Mouse (Mus musculus) mouse embryonic stem cell (cell line): ENCODE results near the gene Izumo1.

Experiments used
- in situ Hi-C, 2 experiments: fragments of 300-500 bp; cut with MboI; formaldehyde crosslinking; loops; 1 replicate in 1 of 2; 3 replicates in 1 of 2; pipeline ENCODE4 v1.14.3; 2019 to 2020; ENCODE audit warnings: low sequenced_read_pairs in 2 of 2, low pct_unique_long_range_greater_than_20kb in 1 of 2, mixed read lengths in 1 of 2; ENCODE audit not compliant: unreplicated experiment in 1 of 2

Izumo1 gene

DNA sequence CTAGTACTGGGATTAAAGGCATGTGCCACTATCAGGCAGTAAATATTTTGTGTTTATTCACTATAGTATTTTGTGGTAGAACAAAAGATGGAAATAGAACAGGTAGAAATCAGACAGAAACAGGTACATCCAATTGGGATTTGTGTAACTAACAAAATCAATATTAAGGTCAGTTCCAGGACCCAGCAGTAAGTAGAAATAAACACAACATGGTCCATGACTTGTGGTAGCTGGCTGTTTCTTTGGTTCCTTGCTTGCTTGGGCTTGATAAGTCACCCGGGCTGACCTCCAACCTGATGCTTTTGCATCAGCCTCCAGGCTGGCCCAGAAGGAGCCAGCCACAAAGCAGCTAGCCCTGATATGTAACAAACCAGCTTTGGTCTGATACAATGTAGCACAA is 12.1 kb upstream of the Izumo1 start:
- in situ Hi-C loops, result no loop called here

DNA sequence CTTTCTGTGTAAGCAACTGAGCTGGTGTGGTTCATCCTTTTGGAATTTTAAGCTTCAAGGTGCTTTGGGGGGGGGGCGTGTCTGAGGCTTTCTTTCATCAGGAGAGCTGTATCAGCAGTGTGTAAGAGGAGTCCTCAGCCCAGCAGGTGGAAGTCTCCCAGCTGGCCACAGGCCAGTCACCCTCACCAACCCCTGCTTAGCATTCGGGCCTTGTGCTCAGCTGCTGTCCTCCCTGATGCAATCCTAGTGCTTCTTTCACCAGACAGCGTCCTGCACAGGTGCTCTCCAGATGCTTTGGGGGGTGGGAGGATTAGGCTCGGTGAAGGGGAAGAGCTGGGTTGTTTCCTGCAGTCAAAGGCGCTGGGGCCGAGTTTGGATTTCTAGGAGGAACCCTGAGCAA is 5.3 kb upstream of the Izumo1 start:
- in situ Hi-C loops, result no loop called here

- in situ Hi-C loops, result no loop called here
These were observed 4.4 kb upstream of the Izumo1 start, which contains the start of gene Fut1 for GRCm38 (mm10) chr7:45617042-45617695. Fut1 (plus strand) TSS chr7:45617289.

DNA sequence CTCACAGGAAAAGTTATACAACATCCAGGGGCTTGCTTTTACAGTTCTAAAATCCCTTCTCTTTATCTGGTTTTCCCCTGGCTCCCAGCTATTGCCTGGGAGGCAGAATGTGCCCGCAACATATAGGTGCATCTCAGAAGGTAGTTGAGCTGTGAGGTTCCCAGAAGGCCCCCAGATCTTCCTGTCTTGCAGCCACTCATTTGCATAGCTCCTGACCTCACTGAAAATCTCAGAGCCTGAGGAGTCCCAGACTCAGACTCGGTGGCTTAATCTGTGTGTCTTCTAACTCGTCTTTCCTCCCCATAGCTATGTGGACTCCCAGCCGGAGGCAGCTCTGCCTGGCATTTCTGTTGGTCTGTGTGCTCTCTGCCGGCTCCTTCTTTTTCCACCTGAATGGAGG is 3.3 kb upstream of the Izumo1 start:
- in situ Hi-C loops, result no loop called here

GRCm38 (mm10) chr7:45619592-45619991 is 2.0 kb upstream of the Izumo1 start:
- in situ Hi-C loops, result no loop called here

DNA sequence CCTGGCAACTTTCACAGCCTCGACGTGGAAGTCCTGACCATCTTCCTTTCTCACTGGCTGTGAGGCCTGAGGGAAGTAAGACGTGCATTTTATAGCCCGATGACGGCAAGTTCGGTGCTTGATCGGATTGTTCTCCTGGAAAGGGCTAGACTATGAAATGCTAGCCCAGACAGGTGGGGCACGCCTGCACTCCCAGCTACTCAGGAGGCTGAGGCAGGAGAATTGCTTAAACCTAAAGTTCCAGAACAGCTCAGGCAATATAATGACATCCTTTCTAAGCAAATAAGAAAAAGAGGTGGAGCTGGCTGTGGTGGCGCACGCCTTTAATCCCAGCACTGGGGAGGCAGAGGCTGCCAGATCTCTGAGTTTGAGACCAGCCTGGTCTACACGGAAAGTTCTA is 1.9 kb downstream of the Izumo1 start:
- in situ Hi-C loops, result no loop called here

DNA sequence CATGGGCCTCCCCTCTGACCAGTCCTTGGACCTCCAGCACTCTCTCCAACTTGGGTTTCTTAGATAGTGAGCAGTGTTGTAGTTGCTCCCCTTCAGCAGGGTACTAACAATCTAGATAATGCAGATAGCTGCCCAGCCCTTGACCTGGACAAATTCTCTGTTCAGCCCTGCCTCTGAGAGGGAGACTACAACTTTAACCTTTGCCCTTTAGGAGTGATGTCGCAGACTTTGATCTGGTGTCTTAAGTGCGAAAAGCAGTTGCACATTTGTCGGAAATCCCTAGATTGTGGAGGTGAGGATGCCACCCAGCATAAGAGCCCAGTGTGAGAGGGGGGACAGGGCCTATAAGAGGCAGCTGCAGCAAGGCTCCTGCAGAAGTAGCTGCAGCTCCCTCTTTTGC is 3.1 kb downstream of the Izumo1 start:
- in situ Hi-C loops, result no loop called here

DNA sequence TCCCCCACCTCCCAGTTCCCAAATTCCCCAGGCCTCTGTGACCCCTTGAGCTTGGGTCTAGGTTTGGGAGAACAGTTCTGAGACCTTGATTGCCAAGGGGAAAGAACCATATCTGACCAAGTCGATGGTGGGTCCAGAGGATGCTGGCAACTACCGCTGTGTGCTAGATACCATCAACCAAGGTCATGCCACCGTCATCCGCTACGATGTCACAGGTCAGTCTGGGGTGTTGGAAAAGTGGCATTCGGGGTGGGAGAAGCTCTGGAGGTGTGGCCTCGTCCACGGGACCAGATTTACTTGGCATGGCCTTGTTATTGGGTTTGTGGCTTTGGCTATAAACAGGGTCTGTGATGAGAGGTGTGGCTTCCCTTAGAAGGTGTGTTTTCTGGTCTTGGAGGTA is 3.9 kb downstream of the Izumo1 start:
- in situ Hi-C loops, result no loop called here

DNA sequence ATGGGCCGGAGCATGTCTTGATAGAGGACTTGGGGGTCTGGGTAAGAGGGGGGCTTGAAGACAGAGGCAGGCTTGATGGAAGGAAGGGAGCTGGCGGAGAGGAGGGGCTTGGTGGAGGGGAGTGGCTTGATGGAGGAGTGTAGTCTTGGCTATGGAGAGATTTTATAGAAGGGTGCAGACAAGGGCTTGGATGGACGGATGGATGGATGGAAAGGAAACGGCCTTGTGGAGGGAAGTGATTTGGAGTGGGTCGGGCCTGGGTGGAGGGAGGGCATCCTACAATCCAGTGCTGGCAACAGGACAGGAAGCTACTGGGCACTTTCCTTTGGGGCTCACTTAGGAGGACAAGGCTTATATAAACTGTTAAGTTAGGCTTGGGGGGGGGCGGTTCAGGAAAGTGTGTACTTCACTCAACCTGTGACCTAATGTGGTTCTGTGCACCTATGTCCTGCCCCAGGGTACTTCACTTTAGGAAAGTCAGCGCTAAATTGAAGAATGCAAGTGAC is 5.0 kb downstream of the Izumo1 start:
- in situ Hi-C loops, result no loop called here

DNA sequence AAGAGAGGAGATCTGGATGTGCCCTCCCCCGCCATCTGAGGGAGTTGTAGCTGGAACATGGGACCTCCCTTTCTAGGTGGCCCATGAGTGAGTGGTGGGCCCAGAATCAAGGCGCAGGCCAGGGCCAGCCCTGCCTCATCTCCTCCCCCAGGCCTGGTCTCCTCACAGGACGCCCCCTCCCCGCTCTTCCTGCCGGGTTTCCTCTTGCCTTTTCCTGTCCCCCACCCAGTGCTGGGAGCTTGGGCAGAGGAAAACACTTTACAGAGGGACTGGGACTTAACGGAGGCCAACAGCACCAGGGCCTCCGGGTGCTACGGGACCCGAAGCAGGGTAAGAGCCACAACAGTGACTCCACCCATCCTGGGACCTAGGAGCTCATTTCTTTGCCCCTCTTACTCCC is 5.7 kb downstream of the Izumo1 start, which contains the start of gene Rasip1:
Gene Rasip1 (plus strand): TSS at position 228 of the 400 bp plus-strand sequence.
- in situ Hi-C loops, result no loop called here

- in situ Hi-C loops, result no loop called here
These were observed 7.0 kb downstream of the Izumo1 start for GRCm38 (mm10) chr7:45628364-45629294.

DNA sequence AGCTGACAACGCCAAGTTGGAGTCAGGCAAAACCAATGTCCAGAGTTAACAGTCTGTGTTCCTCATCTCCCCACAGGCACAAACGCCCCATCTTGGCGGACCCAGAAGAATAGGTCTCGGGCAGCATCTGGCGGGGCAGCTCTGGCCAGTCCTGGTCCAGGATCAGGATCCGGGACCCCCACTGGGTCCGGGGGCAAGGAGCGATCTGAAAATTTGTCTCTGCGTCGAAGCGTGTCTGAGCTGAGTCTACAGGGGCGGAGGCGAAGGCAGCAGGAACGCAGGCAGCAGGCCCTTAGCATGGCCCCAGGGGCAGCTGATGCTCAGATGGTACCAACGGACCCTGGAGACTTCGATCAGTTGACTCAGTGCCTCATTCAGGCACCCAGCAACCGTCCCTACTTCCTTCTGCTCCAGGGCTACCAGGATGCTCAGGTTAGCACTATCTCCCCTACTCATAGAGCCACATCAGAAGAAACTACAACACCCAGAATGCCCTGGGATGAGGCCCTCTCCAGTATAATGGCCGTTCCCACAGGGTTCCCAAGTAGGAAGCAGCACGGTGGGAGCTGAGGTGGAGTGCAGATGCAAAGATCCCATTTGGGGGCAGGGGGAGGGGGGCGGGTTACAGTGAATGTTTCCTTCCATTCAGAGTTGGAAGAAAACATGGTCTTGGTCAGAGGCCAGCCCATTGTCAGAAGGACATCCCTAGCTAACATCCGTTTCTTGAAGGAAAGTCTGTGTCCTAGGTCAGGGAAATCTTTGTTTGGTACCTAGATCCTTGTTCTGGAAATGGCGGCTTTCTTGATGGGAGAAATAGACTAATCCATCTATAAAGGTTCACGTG is 8.7 kb downstream of the Izumo1 start:
- in situ Hi-C loops, result loop anchor here in 1 of 2 experiments (5.0 kb wide), 1 partner anchor 42 kb away; no protein-coding TSS in a partner anchor

GRCm38 (mm10) chr7:45632499-45632898 is 10.9 kb downstream of the Izumo1 start:
- in situ Hi-C loops, result loop anchor here in 1 of 2 experiments (5.0 kb wide), 1 partner anchor 40 kb away; no protein-coding TSS in a partner anchor

- in situ Hi-C loops, result loop anchor here in 1 of 2 experiments (5.0 kb wide), 1 partner anchor 37 kb away; no protein-coding TSS in a partner anchor
These were observed 13.5 kb downstream of the Izumo1 start for GRCm38 (mm10) chr7:45634946-45635681.

- in situ Hi-C loops, result no loop called here
These were observed 14.4 kb downstream of the Izumo1 start for GRCm38 (mm10) chr7:45635711-45636688.

DNA sequence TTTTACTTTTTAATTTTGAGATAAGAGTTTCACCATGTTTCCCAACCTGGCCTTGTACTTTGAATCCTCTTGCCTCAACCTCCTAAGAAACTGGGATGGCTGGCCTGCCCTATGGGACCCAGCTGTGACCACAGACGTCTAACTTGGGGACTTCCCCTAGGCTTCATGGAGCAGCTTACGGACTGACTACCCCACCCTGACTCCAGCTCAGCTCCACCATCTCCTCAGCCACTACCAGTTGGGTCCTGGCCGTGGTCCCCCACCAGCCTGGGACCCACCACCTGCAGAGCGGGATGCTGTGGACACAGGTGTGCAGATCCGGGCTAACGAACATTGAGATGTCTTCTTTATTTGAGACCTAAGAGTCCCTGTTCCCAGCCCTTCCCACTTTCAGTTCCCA is 16.1 kb downstream of the Izumo1 start:
- in situ Hi-C loops, result no loop called here
